Mouse (Mus musculus) C2C12 (cell line): ENCODE measurements around the gene Hsp90ab1.

Experiments used
- CEBPB ChIP-seq: IDR thresholded peaks from one replicate; pipeline ENCODE4 v1.6.1; 2011; ENCODE audit warnings: low read depth, mild to moderate bottlenecking, control low read depth, moderate library complexity
- CTCF ChIP-seq: IDR thresholded peaks from one replicate; pipeline ENCODE4 v1.5.1; 2011; ENCODE audit not compliant: control insufficient read depth, insufficient read depth, insufficient read length
- FOSL1 ChIP-seq: IDR thresholded peaks from one replicate; pipeline ENCODE4 v1.8.0; 2011; ENCODE audit warnings: mild to moderate bottlenecking, low read length; ENCODE audit not compliant: poor library complexity, insufficient read depth, severe bottlenecking
- MYOD1 ChIP-seq: IDR thresholded peaks from one replicate; pipeline ENCODE4 v1.6.1; 2011; ENCODE audit warnings: low read depth; ENCODE audit not compliant: control insufficient read depth, insufficient read length
- MYOG ChIP-seq: IDR thresholded peaks from one replicate; pipeline ENCODE4 v1.6.1; 2011; ENCODE audit not compliant: control insufficient read depth, insufficient read length; ENCODE audit errors: extremely low read depth
- USF1 ChIP-seq: IDR thresholded peaks from one replicate; pipeline ENCODE4 v1.6.1; 2011; ENCODE audit warnings: low read depth, mild to moderate bottlenecking, control low read depth, moderate library complexity

DNA sequence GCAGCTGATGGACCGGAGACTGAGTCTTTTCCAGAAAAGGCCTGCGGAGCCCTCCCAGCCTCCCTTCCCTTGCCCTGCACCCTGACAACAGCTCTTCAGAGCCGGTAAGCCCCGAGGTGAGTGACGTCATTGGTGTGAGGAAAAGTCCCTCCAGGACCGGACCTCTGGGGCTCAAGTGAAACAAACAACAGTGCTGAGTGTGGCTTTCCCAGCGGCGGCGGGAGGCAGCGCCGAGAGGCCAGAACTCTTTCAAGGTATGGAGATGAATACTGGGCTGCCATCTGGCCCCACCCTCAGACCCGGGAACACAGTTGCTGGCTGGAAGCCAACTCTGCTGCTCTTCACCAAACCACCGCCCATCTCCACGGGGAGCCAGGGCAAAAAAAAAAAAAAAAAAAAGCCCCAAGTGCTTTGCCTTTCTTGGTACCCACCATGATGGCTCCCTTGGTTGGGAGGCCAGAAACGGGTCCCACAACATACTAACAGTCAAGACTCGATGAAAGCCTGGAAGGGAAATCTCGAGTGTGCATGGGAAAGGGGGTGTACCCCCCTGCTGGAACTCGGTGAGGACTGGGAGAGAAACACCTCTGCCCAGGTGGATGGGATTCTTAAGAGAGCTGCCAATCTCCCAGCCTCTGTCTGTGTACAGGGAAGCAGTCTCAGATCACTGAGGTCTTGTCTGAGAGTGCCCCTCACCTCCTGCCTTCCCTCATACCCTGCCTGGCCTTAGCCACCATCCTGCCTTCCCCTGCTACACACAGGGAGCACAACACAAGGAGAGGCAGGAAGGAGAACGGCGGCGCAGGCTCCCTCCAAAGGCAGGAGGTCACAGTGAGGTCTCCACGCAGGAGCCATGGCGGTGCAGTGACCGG lies 28.8 kb downstream of the Hsp90ab1 start:
- TF ChIP-seq USF1 = no peak
- TF ChIP-seq CTCF = no peak
- TF ChIP-seq CEBPB = no peak
- TF ChIP-seq FOSL1 = no peak
- TF ChIP-seq MYOD1 = no peak
- TF ChIP-seq MYOG = no peak
